Mouse (Mus musculus): ENCODE data around the gene C2cd5.

DNA sequence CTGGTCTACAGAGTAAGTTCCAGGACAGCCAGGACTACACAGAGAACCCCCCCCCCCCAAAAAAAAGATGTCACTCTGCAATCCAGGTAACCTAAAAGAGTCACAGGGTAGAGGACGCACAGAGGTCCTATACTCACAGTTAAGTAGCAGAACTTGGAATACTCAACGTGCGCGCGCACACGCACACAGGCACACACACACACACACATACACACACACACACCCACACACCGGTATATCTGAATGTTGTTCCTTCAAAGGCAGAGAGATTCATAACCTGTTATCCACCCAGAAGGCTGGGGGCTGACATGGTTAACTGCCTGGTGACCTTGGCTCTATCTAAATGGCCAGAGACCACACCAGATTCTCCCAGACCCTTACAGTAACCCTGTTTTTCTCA, 36.7 kb upstream of the C2cd5 start:
- TF ChIP-seq EP300 (IDR thresholded peaks at IDR 0.05; ENCODE audit: low read depth) (no peak), CTCF (IDR thresholded peaks at IDR 0.05; ENCODE audit: low read depth) (no peak)
